Mouse (Mus musculus) embryonic facial prominence, embryonic 13.5 days (tissue): ENCODE data around the gene Dynlt1b. TPM values are rescaled to one million over a fixed set of nuclear protein-coding genes. Genes with fewer than 3 reads are reported as not detected.
"Not testable (repeated sequence)": the region's sequence is repeated elsewhere in the genome, so short reads cannot be mapped to it uniquely, and the experiment has no call there.

Experiments
- ATAC-seq: fragments of 200-750 bp; cut with Nextera tagmentation; 2 replicates; pipeline ENCODE4 v1.8.0; 2017; ENCODE audit warnings: low read depth; ENCODE audit not compliant: insufficient number of reproducible peaks, insufficient read depth, low FRiP score, low TSS enrichment
- H3K27ac ChIP-seq: fragments of 300-500 bp; sonication (generic); 2 replicates; pipeline ENCODE4 v1.5.1; 2015; ENCODE audit warnings: moderate library complexity, mild to moderate bottlenecking, inconsistent platforms
- H3K27me3 ChIP-seq: fragments of 300-500 bp; sonication (generic); 2 replicates; pipeline ENCODE4 v1.6.1; 2015; ENCODE audit warnings: mild to moderate bottlenecking, inconsistent platforms
- H3K36me3 ChIP-seq: fragments of 300-500 bp; sonication (generic); 2 replicates; pipeline ENCODE4 v1.6.1; 2015; ENCODE audit warnings: mild to moderate bottlenecking, inconsistent platforms
- H3K4me1 ChIP-seq: fragments of 300-500 bp; sonication (generic); 2 replicates; pipeline ENCODE4 v1.6.1; 2015; ENCODE audit warnings: inconsistent platforms
- H3K4me2 ChIP-seq: fragments of 300-500 bp; sonication (generic); 2 replicates; pipeline ENCODE4 v1.6.1; 2015; ENCODE audit warnings: moderate library complexity, mild to moderate bottlenecking, inconsistent platforms
- H3K4me3 ChIP-seq: fragments of 300-500 bp; sonication (generic); 2 replicates; pipeline ENCODE4 v1.5.1; 2015; ENCODE audit warnings: mild to moderate bottlenecking, inconsistent platforms
- H3K9ac ChIP-seq: fragments of 300-500 bp; sonication (generic); 2 replicates; pipeline ENCODE4 v1.6.1; 2015; ENCODE audit warnings: mild to moderate bottlenecking, inconsistent platforms
- H3K9me3 ChIP-seq: fragments of 300-500 bp; sonication (generic); 2 replicates; pipeline ENCODE4 v1.6.1; 2016; ENCODE audit warnings: inconsistent platforms
- WGBS: fragments of 180-500 bp; shearing (Covaris S2); methylation state at CpG from one replicate; pipeline ENCODE4 v1.1.7; 2015; ENCODE audit warnings: mixed read lengths; 5-methylcytosine and 5-hydroxymethylcytosine counted together
- polyA plus RNA-seq: library from polyadenylated mRNA; unstranded; fragments of >200 nt; fragmentation: Nextera tagmentation; extraction: Ambion mirVana; gene quantifications from 2 replicates; pipeline ENCODE4 v1.2.1, GENCODE M21; 2015

Dynlt1b gene
- polyA plus RNA-seq, result 511 and 514 TPM in 2 replicates

GRCm38 (mm10) chr17:6429945-6430344 is at the start of gene Dynlt1b:
TSS of gene Dynlt1b (plus strand) at chr17:6430112.
- not testable (repeated sequence) for H3K4me1 ChIP-seq, H3K27me3 ChIP-seq, H3K9me3 ChIP-seq
- ATAC-seq, result peak; percentile 92
- Histone ChIP-seq H3K27ac (peak within 1 kb of the TSS; percentile 66; the same call in 1 of the 2 replicates), H3K4me2 (peak within 1 kb of the TSS; percentile 60), H3K9ac (peak within 1 kb of the TSS; percentile 78), H3K4me3 (peak within 1 kb of the TSS; percentile 47), H3K36me3 (peaks cover 14% of the 10 kb centered on the region)
- under 1% methylated on average over 27 of the region's 27 CpGs for WGBS

GRCm38 (mm10) chr17:6380182-6380841 is 49.6 kb upstream of the Dynlt1b start:
- H3K9ac ChIP-seq, H3K9me3 ChIP-seq, H3K27me3 ChIP-seq, H3K4me3 ChIP-seq, H3K4me1 ChIP-seq, H3K27ac ChIP-seq, H3K4me2 ChIP-seq, H3K36me3 ChIP-seq: not testable (repeated sequence)
- WGBS, result no CpG with 5 or more reads among the region's 8 CpGs
- ATAC-seq, result peak; percentile 41; the same call in 1 of the 2 replicates

GRCm38 (mm10) chr17:6381071-6381682 is 48.7 kb upstream of the Dynlt1b start:
- not testable (repeated sequence) for H3K9me3 ChIP-seq, H3K27me3 ChIP-seq, H3K36me3 ChIP-seq, H3K27ac ChIP-seq, H3K9ac ChIP-seq, H3K4me1 ChIP-seq, H3K4me2 ChIP-seq, H3K4me3 ChIP-seq
- WGBS, result no CpG with 5 or more reads among the region's 8 CpGs
- 0 out of 2 replicates have a peak, but pooled peaks have one; percentile 43 for ATAC-seq

GRCm38 (mm10) chr17:6386927-6387326 is 43.0 kb upstream of the Dynlt1b start:
- ATAC-seq, result 0 out of 2 replicates have a peak, but pooled peaks have one; percentile 59
- H3K4me1 ChIP-seq, H3K4me2 ChIP-seq, H3K27me3 ChIP-seq, H3K4me3 ChIP-seq, H3K36me3 ChIP-seq, H3K27ac ChIP-seq, H3K9ac ChIP-seq, H3K9me3 ChIP-seq: not testable (repeated sequence)
- WGBS, result no CpG with 5 or more reads among the region's 4 CpGs

GRCm38 (mm10) chr17:6387380-6387911 is 42.5 kb upstream of the Dynlt1b start:
- not testable (repeated sequence) for H3K4me2 ChIP-seq, H3K9me3 ChIP-seq, H3K36me3 ChIP-seq, H3K4me3 ChIP-seq, H3K27me3 ChIP-seq, H3K4me1 ChIP-seq, H3K9ac ChIP-seq, ATAC-seq, H3K27ac ChIP-seq
- WGBS, result no CpG with 5 or more reads among the region's 9 CpGs

GRCm38 (mm10) chr17:6389463-6389862 is 40.4 kb upstream of the Dynlt1b start:
- H3K27me3 ChIP-seq, ATAC-seq, H3K27ac ChIP-seq, H3K4me3 ChIP-seq, H3K4me1 ChIP-seq, H3K4me2 ChIP-seq, H3K36me3 ChIP-seq, H3K9me3 ChIP-seq, H3K9ac ChIP-seq: not testable (repeated sequence)
- 89% methylated on average over 5 of the region's 7 CpGs for WGBS

- H3K27me3 ChIP-seq, ATAC-seq, H3K27ac ChIP-seq, H3K4me3 ChIP-seq, H3K36me3 ChIP-seq, H3K4me2 ChIP-seq, H3K4me1 ChIP-seq, H3K9me3 ChIP-seq, H3K9ac ChIP-seq: not testable (repeated sequence)
- 72% methylated on average over 2 of the region's 2 CpGs for WGBS
Measured at GRCm38 (mm10) chr17:6390731-6391130, 39.2 kb upstream of the Dynlt1b start.

GRCm38 (mm10) chr17:6391736-6392135 is 38.2 kb upstream of the Dynlt1b start:
- not testable (repeated sequence) for H3K4me2 ChIP-seq, H3K9me3 ChIP-seq, H3K9ac ChIP-seq, H3K4me3 ChIP-seq, H3K27me3 ChIP-seq, ATAC-seq, H3K4me1 ChIP-seq, H3K36me3 ChIP-seq, H3K27ac ChIP-seq
- 83% methylated on average over 5 of the region's 6 CpGs for WGBS

- WGBS, result no CpG with 5 or more reads among the region's 4 CpGs
- ATAC-seq, H3K9ac ChIP-seq: not testable (repeated sequence)
Measured at GRCm38 (mm10) chr17:6392473-6393340, 37.2 kb upstream of the Dynlt1b start.

GRCm38 (mm10) chr17:6398079-6398478 is 31.8 kb upstream of the Dynlt1b start:
- H3K4me1 ChIP-seq, H3K27me3 ChIP-seq, H3K4me2 ChIP-seq, H3K9me3 ChIP-seq, H3K9ac ChIP-seq, H3K36me3 ChIP-seq, ATAC-seq, H3K4me3 ChIP-seq, H3K27ac ChIP-seq: not testable (repeated sequence)
- WGBS, result 95% methylated on average over 2 of the region's 3 CpGs

More at GRCm38 (mm10) chr17:6392473-6393340, 37.2 kb upstream of the Dynlt1b start:
- H3K4me2 ChIP-seq, H3K36me3 ChIP-seq, H3K4me1 ChIP-seq, H3K27ac ChIP-seq, H3K9me3 ChIP-seq, H3K4me3 ChIP-seq, H3K27me3 ChIP-seq: not testable (repeated sequence)

- H3K4me2 ChIP-seq, H3K9ac ChIP-seq, H3K36me3 ChIP-seq, H3K27me3 ChIP-seq, H3K9me3 ChIP-seq, ATAC-seq, H3K4me1 ChIP-seq, H3K27ac ChIP-seq, H3K4me3 ChIP-seq: not testable (repeated sequence)
- 31% methylated on average over 7 of the region's 7 CpGs for WGBS
Measured at GRCm38 (mm10) chr17:6398816-6399215, 31.1 kb upstream of the Dynlt1b start.
